Mouse (Mus musculus): ENCODE measurements around the gene Stra6. TPM values are rescaled to one million over a fixed set of nuclear protein-coding genes. Genes with fewer than 3 reads are reported as not detected.

Gene Stra6
- total and polyA plus RNA-seq, 3 experiments, result 0.08 to 0.09 (median 0.08) TPM

DNA sequence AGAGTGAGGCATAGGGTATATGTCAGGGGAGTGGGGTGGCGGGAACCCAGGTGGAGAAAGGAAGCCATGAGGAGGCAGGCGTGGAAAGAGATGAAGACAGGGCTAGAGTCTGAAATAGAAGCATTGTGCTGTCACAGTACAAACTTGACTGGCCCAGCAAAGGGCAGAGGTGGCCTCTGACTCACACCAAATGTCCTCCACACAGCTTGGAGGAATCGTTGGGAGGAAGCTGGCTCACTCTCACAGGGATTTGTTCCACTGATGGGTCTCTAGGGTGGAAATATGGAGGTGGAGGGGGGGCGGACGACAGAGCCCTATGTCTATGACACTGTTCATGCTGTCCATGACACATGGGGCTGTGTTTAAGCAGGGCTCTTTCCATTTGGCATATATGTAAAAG is 99.6 kb downstream of the Stra6 start:
- dilution Hi-C loops (cut with MboI; ENCODE audit: extremely low pct_ligation_motif_present, extremely low pct_unique_long_range_greater_than_20kb, low sequenced_read_pairs) (no loop called here), in situ Hi-C loops (cut with MboI; ENCODE audit: low pct_ligation_motif_present, low pct_unique_long_range_greater_than_20kb, low sequenced_read_pairs) (no loop called here)
- Histone ChIP-seq H3K4me2 (ENCODE audit: insufficient read depth, low read depth, poor library complexity, severe bottlenecking) (no peak overlapping the region), H3K36me3 (replicated peaks in 1 of 2; ENCODE audit: control insufficient read depth in 1 of 2, insufficient read depth in 1 of 2, low read length in 1 of 2) (no peaks in the 10 kb centered on the region), H3K9me3 (replicated peaks; ENCODE audit: low read length) (no peaks in the 10 kb centered on the region), H3K79me2 (replicated peaks; ENCODE audit: control insufficient read depth, extremely low read depth, insufficient read depth, poor library complexity, severe bottlenecking) (no peaks in the 10 kb centered on the region), H3K9ac (ENCODE audit: insufficient read depth, low read depth) (no peak overlapping the region), H3K4me1 (ENCODE audit: control insufficient read depth in 1 of 2, insufficient read depth in 2 of 2) (peaks cover 0 to 11% of the 10 kb centered on the region in 2 experiments; a peak in 2 of 4 replicates), H3K4me3 (replicated peaks in 1 of 3; ENCODE audit: low read depth in 2 of 3, low read length in 2 of 3, poor library complexity in 1 of 3) (no peak overlapping the region), H3K27ac (ENCODE audit: insufficient read depth, low read depth) (no peak overlapping the region), H3K27me3 (replicated peaks) (peaks cover 5% of the 10 kb centered on the region)
- no peak for DNase-seq (ENCODE audit: extremely low read depth)
- TF ChIP-seq UBTF (IDR thresholded peaks at IDR 0.05; ENCODE audit: low read depth, low read length), result no peak
- no peak for TF ChIP-seq IRF4 (IDR thresholded peaks at IDR 0.05; ENCODE audit: low read depth, low read length)
- no peak for TF ChIP-seq USF1 (IDR thresholded peaks at IDR 0.05; ENCODE audit: low read depth, low read length)
- no peak for TF ChIP-seq ETS1 (conservative IDR thresholded peaks at IDR 0.05; ENCODE audit: low read depth, low read length)
- TF ChIP-seq ZC3H11A (IDR thresholded peaks at IDR 0.05; ENCODE audit: low read depth, low read length), result no peak
- no peak for TF ChIP-seq KAT2A (IDR thresholded peaks at IDR 0.05; ENCODE audit: insufficient replicate concordance, low read length)
- no peak for TF ChIP-seq NELFE (IDR thresholded peaks at IDR 0.05; ENCODE audit: low read depth, low read length)
- no peak for TF ChIP-seq RCOR1 (conservative IDR thresholded peaks at IDR 0.05; ENCODE audit: low read depth, low read length)
- no peak for TF ChIP-seq CHD1 (IDR thresholded peaks at IDR 0.05; ENCODE audit: low read depth, low read length)
- TF ChIP-seq MXI1 (IDR thresholded peaks at IDR 0.05; ENCODE audit: low read depth, low read length), result no peak
- TF ChIP-seq TCF12 (IDR thresholded peaks at IDR 0.05; ENCODE audit: low read depth, low read length), result no peak
- no peak for TF ChIP-seq ZKSCAN1 (IDR thresholded peaks at IDR 0.05; ENCODE audit: borderline replicate concordance, low read depth, low read length)
- TF ChIP-seq EP300 (IDR thresholded peaks at IDR 0.05; ENCODE audit: low read length), result no peak
- TF ChIP-seq CHD2 (IDR thresholded peaks at IDR 0.05; ENCODE audit: low read length), result no peak
- no peak for TF ChIP-seq PAX5 (IDR thresholded peaks at IDR 0.05; ENCODE audit: low read length)
- TF ChIP-seq TBP (conservative IDR thresholded peaks at IDR 0.05; ENCODE audit: low read depth, low read length), result no peak
- no peak for TF ChIP-seq CTCF (conservative IDR thresholded peaks at IDR 0.05 in 1 of 2, IDR thresholded peaks at IDR 0.05 in 1 of 2; ENCODE audit: low read depth in 2 of 2, low read length in 2 of 2)
- no peak for TF ChIP-seq JUN (IDR thresholded peaks at IDR 0.05; ENCODE audit: insufficient read depth, low read depth, low read length)
- no peak for TF ChIP-seq JUND (conservative IDR thresholded peaks at IDR 0.05; ENCODE audit: low read depth, low read length)
- TF ChIP-seq POLR2A (IDR thresholded peaks at IDR 0.05; ENCODE audit: low read depth, low read length), result no peak

DNA sequence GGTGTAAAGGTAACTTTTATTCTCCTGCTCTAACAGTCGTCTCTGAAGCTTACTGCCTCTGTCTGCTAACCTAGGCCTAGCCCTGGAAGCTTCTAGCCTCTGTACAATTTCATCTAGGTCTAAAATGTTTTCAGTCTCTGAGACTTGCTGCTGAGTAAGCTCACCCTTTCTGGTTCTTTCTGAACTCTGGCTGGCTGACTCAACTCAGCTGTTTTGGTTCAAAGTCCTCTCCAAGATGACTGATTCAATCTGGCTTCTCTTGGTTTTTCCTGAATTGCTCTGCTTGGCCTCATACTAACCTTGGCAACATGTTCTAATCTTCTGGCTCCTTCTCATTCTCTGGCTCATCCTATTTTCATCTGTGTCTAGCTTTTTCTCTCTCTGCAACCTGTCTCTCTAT is 102.2 kb downstream of the Stra6 start:
- TF ChIP-seq KAT2A (IDR thresholded peaks at IDR 0.05; ENCODE audit: insufficient replicate concordance, low read length), result no peak
- TF ChIP-seq NELFE (IDR thresholded peaks at IDR 0.05; ENCODE audit: low read depth, low read length), result no peak
- TF ChIP-seq TCF12 (IDR thresholded peaks at IDR 0.05; ENCODE audit: low read depth, low read length), result no peak
- no peak for TF ChIP-seq RAD21 (IDR thresholded peaks at IDR 0.05; ENCODE audit: low read depth, low read length)
- TF ChIP-seq PAX5 (IDR thresholded peaks at IDR 0.05; ENCODE audit: low read length), result no peak
- TF ChIP-seq USF1 (IDR thresholded peaks at IDR 0.05; ENCODE audit: low read depth, low read length), result no peak
- no peak for TF ChIP-seq MAZ (IDR thresholded peaks at IDR 0.05; ENCODE audit: low read depth, low read length)
- no peak for TF ChIP-seq UBTF (IDR thresholded peaks at IDR 0.05; ENCODE audit: low read depth, low read length)
- TF ChIP-seq MEF2A (IDR thresholded peaks at IDR 0.05; ENCODE audit: borderline replicate concordance, low read depth, low read length), result no peak
- TF ChIP-seq E2F4 (IDR thresholded peaks at IDR 0.05; ENCODE audit: insufficient replicate concordance, low read depth, low read length), result no peak
- no peak for TF ChIP-seq RCOR1 (conservative IDR thresholded peaks at IDR 0.05; ENCODE audit: low read depth, low read length)
- dilution Hi-C loops (cut with MboI; ENCODE audit: extremely low pct_ligation_motif_present, extremely low pct_unique_long_range_greater_than_20kb, low sequenced_read_pairs), result no loop called here
- Histone ChIP-seq H3K27me3 (replicated peaks) (peaks cover 3% of the 10 kb centered on the region), H3K9ac (ENCODE audit: insufficient read depth, low read depth) (no peak overlapping the region), H3K9me3 (replicated peaks; ENCODE audit: low read length) (no peaks in the 10 kb centered on the region), H3K4me2 (ENCODE audit: insufficient read depth, low read depth, poor library complexity, severe bottlenecking) (no peak overlapping the region), H3K36me3 (replicated peaks in 1 of 2; ENCODE audit: control insufficient read depth in 1 of 2, insufficient read depth in 1 of 2, low read length in 1 of 2) (no peaks in the 10 kb centered on the region), H3K4me3 (replicated peaks in 1 of 3; ENCODE audit: low read depth in 2 of 3, low read length in 2 of 3, poor library complexity in 1 of 3) (no peak overlapping the region), H3K79me2 (replicated peaks; ENCODE audit: control insufficient read depth, extremely low read depth, insufficient read depth, poor library complexity, severe bottlenecking) (no peaks in the 10 kb centered on the region), H3K4me1 (ENCODE audit: control insufficient read depth in 1 of 2, insufficient read depth in 2 of 2) (peaks cover 0 to 1% of the 10 kb centered on the region in 2 experiments; a peak in 2 of 4 replicates), H3K27ac (ENCODE audit: insufficient read depth, low read depth) (no peak overlapping the region)
- in situ Hi-C loops (cut with MboI; ENCODE audit: low pct_ligation_motif_present, low pct_unique_long_range_greater_than_20kb, low sequenced_read_pairs), result no loop called here
- DNase-seq (ENCODE audit: extremely low read depth), result no peak

Measured in CH12.LX (cell line).